Mouse (Mus musculus) lung, embryonic 14.5 days (tissue): ENCODE measurements around the gene Neurod1. TPM values are rescaled to one million over a fixed set of nuclear protein-coding genes. Genes with fewer than 3 reads are reported as not detected.
A peak's percentile ranks its signal among the peaks of the same experiment; 100 is the strongest.

Experiments
- ATAC-seq: fragments of 200-750 bp; cut with Nextera tagmentation; 2 replicates; pipeline ENCODE4 v1.8.0; 2017; ENCODE audit warnings: mild to moderate bottlenecking, moderate TSS enrichment, moderate library complexity; ENCODE audit not compliant: insufficient read depth
- DNase-seq: peaks from one replicate; pipeline ENCODE4 v3.0.0-alpha.2; 2015
- H3K27ac ChIP-seq: fragments of 300-500 bp; sonication (generic); 2 replicates; pipeline ENCODE4 v1.5.1; 2014; ENCODE audit warnings: low read depth, mild to moderate bottlenecking, moderate library complexity
- H3K27me3 ChIP-seq: fragments of 300-500 bp; sonication (generic); 2 replicates; pipeline ENCODE4 v1.6.1; 2014; ENCODE audit warnings: low read length, control low read depth; ENCODE audit not compliant: insufficient read depth
- H3K36me3 ChIP-seq: fragments of 300-500 bp; sonication (generic); 2 replicates; pipeline ENCODE4 v1.6.1; 2014; ENCODE audit warnings: control low read depth; ENCODE audit not compliant: insufficient read depth
- H3K4me1 ChIP-seq: fragments of 300-500 bp; sonication (generic); 2 replicates; pipeline ENCODE4 v1.6.1; 2014; ENCODE audit warnings: antibody characterized with exemption, control low read depth; ENCODE audit not compliant: insufficient read depth
- H3K4me2 ChIP-seq: fragments of 300-500 bp; sonication (generic); 2 replicates; pipeline ENCODE4 v1.6.1; 2014; ENCODE audit warnings: mild to moderate bottlenecking
- H3K4me3 ChIP-seq: fragments of 300-500 bp; sonication (generic); 2 replicates; pipeline ENCODE4 v1.5.1; 2014; ENCODE audit warnings: low read depth, low read length
- H3K9ac ChIP-seq: fragments of 300-500 bp; sonication (generic); 2 replicates; pipeline ENCODE4 v1.6.1; 2014
- H3K9me3 ChIP-seq: fragments of 300-500 bp; sonication (generic); 2 replicates; pipeline ENCODE4 v1.6.1; 2016; ENCODE audit warnings: low read depth, low read length, control low read depth
- CTCF ChIP-seq: IDR thresholded peaks from 2 replicates; pipeline ENCODE4 v1.5.1; 2016; ENCODE audit warnings: antibody characterized with exemption, low read depth
- WGBS: fragments of 180-500 bp; shearing (Covaris S2); extraction: QIAGEN DNeasy Blood & Tissue Kit; methylation state at CpG from one replicate; pipeline ENCODE4 v1.1.7; 2014; 5-methylcytosine and 5-hydroxymethylcytosine counted together
- polyA plus RNA-seq: library from polyadenylated mRNA; unstranded; fragments of >200 nt; fragmentation: Nextera tagmentation; extraction: Ambion mirVana; gene quantifications from 2 replicates; pipeline ENCODE4 v1.2.1, GENCODE M21; 2014

Neurod1 gene
- polyA plus RNA-seq, 1 experiment from 2014 or later, result not detected

DNA sequence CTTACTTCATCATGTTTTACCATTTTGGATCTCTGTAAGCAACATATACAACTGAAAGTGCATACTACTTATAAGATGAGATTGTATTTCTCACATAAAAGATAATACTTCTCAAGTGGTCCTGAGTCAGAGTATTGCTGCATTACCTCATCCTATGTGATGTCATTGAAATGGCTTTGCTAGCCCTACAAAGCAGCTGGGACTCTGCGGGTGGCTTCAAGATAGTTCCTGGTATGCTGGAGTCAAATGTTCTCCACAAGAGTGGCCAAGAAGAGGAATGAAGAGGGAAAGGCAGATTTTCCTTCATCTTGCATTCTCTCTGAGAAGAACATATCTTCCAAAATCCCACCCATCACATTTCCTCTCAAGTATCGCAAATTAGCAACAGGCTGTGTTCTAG, 13.2 kb downstream of the Neurod1 start:
- Histone ChIP-seq H3K9ac (no peak overlapping the region), H3K27ac (no peak overlapping the region), H3K9me3 (no peaks in the 10 kb centered on the region), H3K27me3 (no peaks in the 10 kb centered on the region), H3K4me3 (no peak overlapping the region), H3K4me1 (no peaks in the 10 kb centered on the region), H3K4me2 (no peak overlapping the region), H3K36me3 (no peaks in the 10 kb centered on the region)
- 86% methylated on average over 2 of the region's 2 CpGs for WGBS
- no peak for TF ChIP-seq CTCF
- ATAC-seq (no peak), DNase-seq (no peak)

GRCm38 (mm10) chr2:79442906-79443305, 13.6 kb downstream of the Neurod1 start:
- WGBS, result 75% methylated on average over 6 of the region's 6 CpGs
- no peak overlapping the region for H3K4me2 ChIP-seq
- no peak overlapping the region for H3K9ac ChIP-seq
- no peaks in the 10 kb centered on the region for H3K9me3 ChIP-seq
- no peaks in the 10 kb centered on the region for H3K4me1 ChIP-seq
- ATAC-seq (no peak), DNase-seq (no peak)
- no peak overlapping the region for H3K27ac ChIP-seq
- no peaks in the 10 kb centered on the region for H3K27me3 ChIP-seq
- H3K36me3 ChIP-seq, result no peaks in the 10 kb centered on the region
- no peak for TF ChIP-seq CTCF
- H3K4me3 ChIP-seq, result no peak overlapping the region

- H3K9ac ChIP-seq, result no peak overlapping the region
- WGBS, result 95% methylated on average over 2 of the region's 2 CpGs
- no peaks in the 10 kb centered on the region for H3K36me3 ChIP-seq
- no peak for DNase-seq
- no peaks in the 10 kb centered on the region for H3K4me1 ChIP-seq
- TF ChIP-seq CTCF, result no peak
- H3K27me3 ChIP-seq, result no peaks in the 10 kb centered on the region
- no peak for ATAC-seq
- H3K27ac ChIP-seq, result no peak overlapping the region
- no peak overlapping the region for H3K4me3 ChIP-seq
- H3K4me2 ChIP-seq, result no peak overlapping the region
- no peaks in the 10 kb centered on the region for H3K9me3 ChIP-seq
These were observed 14.3 kb downstream of the Neurod1 start for GRCm38 (mm10) chr2:79442227-79442626.

- no peak for TF ChIP-seq CTCF
- H3K4me1 ChIP-seq, result peaks cover 5% of the 10 kb centered on the region
- ATAC-seq (no peak), DNase-seq (no peak)
- no peaks in the 10 kb centered on the region for H3K9me3 ChIP-seq
- no peak overlapping the region for H3K27ac ChIP-seq
- H3K27me3 ChIP-seq, result peaks cover 13% of the 10 kb centered on the region; the same call in 1 of the 2 replicates
- no peak overlapping the region for H3K9ac ChIP-seq
- H3K4me2 ChIP-seq, result no peak overlapping the region
- H3K36me3 ChIP-seq, result no peaks in the 10 kb centered on the region
- no peak overlapping the region for H3K4me3 ChIP-seq
These were observed 26.5 kb downstream of the Neurod1 start for GRCm38 (mm10) chr2:79430061-79430460.

DNA sequence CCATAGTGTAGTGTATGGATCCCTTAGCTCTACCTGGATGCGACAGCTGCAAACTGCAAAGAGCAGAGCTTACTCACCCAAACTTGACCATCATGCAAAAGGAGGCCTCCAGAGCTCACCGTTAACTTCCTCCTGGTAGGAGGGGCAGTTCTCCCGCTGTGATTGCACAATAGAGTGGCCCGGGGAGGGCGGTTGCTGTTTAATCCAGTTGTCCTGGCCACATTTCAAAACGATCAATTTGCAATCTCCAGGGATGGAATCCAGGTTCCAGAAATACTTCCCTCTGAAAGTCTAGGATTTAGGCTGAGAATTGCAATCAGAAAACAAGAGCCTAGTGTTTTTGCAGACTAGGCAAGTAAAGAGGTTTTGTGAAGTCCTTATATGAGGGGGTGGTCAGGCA, 26.9 kb downstream of the Neurod1 start:
- Histone ChIP-seq H3K27me3 (peaks cover 13% of the 10 kb centered on the region; the same call in 1 of the 2 replicates), H3K27ac (no peak overlapping the region), H3K4me1 (peaks cover 5% of the 10 kb centered on the region), H3K9ac (no peak overlapping the region), H3K9me3 (no peaks in the 10 kb centered on the region), H3K4me3 (no peak overlapping the region), H3K36me3 (no peaks in the 10 kb centered on the region), H3K4me2 (no peak overlapping the region)
- WGBS, result 10% methylated on average over 6 of the region's 6 CpGs
- TF ChIP-seq CTCF, result no peak
- ATAC-seq, result no peak
- peak; percentile 40 for DNase-seq

- H3K4me1 ChIP-seq, result peaks cover 5% of the 10 kb centered on the region
- no peak for TF ChIP-seq CTCF
- no peaks in the 10 kb centered on the region for H3K36me3 ChIP-seq
- H3K4me3 ChIP-seq, result peak overlapping the region; percentile 48
- ATAC-seq (peak; percentile 41; the same call in 1 of the 2 replicates), DNase-seq (no peak)
- no peak overlapping the region for H3K27ac ChIP-seq
- H3K9ac ChIP-seq, result 0 out of 2 replicates have a peak overlapping the region, but pooled peaks have one; percentile 43
- 13% methylated on average over 7 of the region's 7 CpGs for WGBS
- peaks cover 13% of the 10 kb centered on the region; the same call in 1 of the 2 replicates for H3K27me3 ChIP-seq
- no peaks in the 10 kb centered on the region for H3K9me3 ChIP-seq
- peak overlapping the region; percentile 85 for H3K4me2 ChIP-seq
These were observed 27.4 kb downstream of the Neurod1 start for GRCm38 (mm10) chr2:79429108-79429507.

- H3K4me2 ChIP-seq, result peak overlapping the region; percentile 85
- DNase-seq (peak; percentile 25), ATAC-seq (peak; percentile 54; the same call in 1 of the 2 replicates)
- TF ChIP-seq CTCF, result no peak
- no peaks in the 10 kb centered on the region for H3K36me3 ChIP-seq
- H3K4me3 ChIP-seq, result peak overlapping the region; percentile 48
- H3K9me3 ChIP-seq, result no peaks in the 10 kb centered on the region
- peak overlapping the region; percentile 43 for H3K9ac ChIP-seq
- under 1% methylated on average over 35 of the region's 35 CpGs for WGBS
- no peak overlapping the region for H3K27ac ChIP-seq
- H3K4me1 ChIP-seq, result peaks cover 5% of the 10 kb centered on the region
- H3K27me3 ChIP-seq, result peaks cover 13% of the 10 kb centered on the region; the same call in 1 of the 2 replicates
These were observed 27.9 kb downstream of the Neurod1 start for GRCm38 (mm10) chr2:79428569-79429104.
